Mouse (Mus musculus) myocyte (in vitro differentiated cells): ENCODE results near the gene Hvcn1. TPM values are rescaled to one million over a fixed set of nuclear protein-coding genes. Genes with fewer than 3 reads are reported as not detected.
"Not testable (repeated sequence)": the region's sequence is repeated elsewhere in the genome, so short reads cannot be mapped to it uniquely, and the experiment has no call there.

Source experiments
- H3K27me3 ChIP-seq: one replicate; pipeline ENCODE4 v1.6.1; 2011; ENCODE audit not compliant: control insufficient read depth, insufficient read depth, insufficient read length
- H3K36me3 ChIP-seq: one replicate; pipeline ENCODE4 v1.6.1; 2011; ENCODE audit not compliant: control insufficient read depth, insufficient read depth
- H3K4me2 ChIP-seq: one replicate; pipeline ENCODE4 v1.6.1; 2011; ENCODE audit warnings: low read depth, control low read depth
- H3K4me3 ChIP-seq: one replicate; pipeline ENCODE4 v1.5.1; 2011; ENCODE audit warnings: mild to moderate bottlenecking, control low read depth, moderate library complexity
- H3K79me2 ChIP-seq: one replicate; pipeline ENCODE4 v1.6.1; 2011; ENCODE audit not compliant: control insufficient read depth, insufficient read depth
- H3ac ChIP-seq: one replicate; pipeline ENCODE4 v1.6.1; 2011; ENCODE audit not compliant: control insufficient read depth, insufficient read length
- CEBPB ChIP-seq: IDR thresholded peaks from 2 replicates; pipeline ENCODE4 v1.6.1; 2011; ENCODE audit warnings: mild to moderate bottlenecking, moderate library complexity; ENCODE audit not compliant: poor library complexity, insufficient read depth, severe bottlenecking
- E2F4 ChIP-seq: IDR thresholded peaks from one replicate; pipeline ENCODE4 v1.6.1; 2011; ENCODE audit warnings: mild to moderate bottlenecking, control low read depth, moderate library complexity; ENCODE audit not compliant: insufficient read depth
- MAX ChIP-seq: IDR thresholded peaks from one replicate; pipeline ENCODE4 v1.6.1; 2011; ENCODE audit warnings: low read depth, mild to moderate bottlenecking, control low read depth
- MYOD1 ChIP-seq, 3 experiments: IDR thresholded peaks; one replicate each; pipeline ENCODE4 v1.6.1; 2011; ENCODE audit warnings: control low read depth in 2 of 3, low read depth in 2 of 3, mild to moderate bottlenecking in 2 of 3, moderate library complexity in 1 of 3; ENCODE audit not compliant: insufficient read length in 2 of 3, control insufficient read depth in 1 of 3
- MYOG ChIP-seq, 3 experiments: IDR thresholded peaks; one replicate each; pipeline ENCODE4 v1.6.1; 2011; ENCODE audit warnings: control low read depth in 2 of 3, low read depth in 2 of 3, mild to moderate bottlenecking in 2 of 3; ENCODE audit not compliant: insufficient read length in 2 of 3, control insufficient read depth in 1 of 3, insufficient read depth in 1 of 3
- POLR2A ChIP-seq: IDR thresholded peaks from one replicate; pipeline ENCODE4 v1.6.1; 2011; ENCODE audit warnings: low read depth, mild to moderate bottlenecking, control low read depth, moderate library complexity; ENCODE audit not compliant: insufficient read length
- POLR2AphosphoS2 ChIP-seq: IDR thresholded peaks from one replicate; pipeline ENCODE4 v1.6.1; 2011; ENCODE audit warnings: low read depth, control low read depth; ENCODE audit not compliant: insufficient read length
- REST ChIP-seq: IDR thresholded peaks from one replicate; pipeline ENCODE4 v1.6.1; 2011; ENCODE audit warnings: mild to moderate bottlenecking, control low read depth, moderate library complexity; ENCODE audit not compliant: insufficient read depth, insufficient read length
- SRF ChIP-seq: IDR thresholded peaks from one replicate; pipeline ENCODE4 v1.6.1; 2011; ENCODE audit warnings: low read depth; ENCODE audit not compliant: control insufficient read depth, insufficient read length
- TCF12 ChIP-seq: IDR thresholded peaks from one replicate; pipeline ENCODE4 v1.6.1; 2011; ENCODE audit warnings: mild to moderate bottlenecking, control low read depth; ENCODE audit not compliant: poor library complexity, insufficient read depth, severe bottlenecking
- TCF3 ChIP-seq: IDR thresholded peaks from one replicate; pipeline ENCODE4 v1.6.1; 2011; ENCODE audit warnings: low read depth, control low read depth; ENCODE audit not compliant: insufficient read length
- USF1 ChIP-seq: IDR thresholded peaks from one replicate; pipeline ENCODE4 v1.6.1; 2011; ENCODE audit warnings: low read depth, mild to moderate bottlenecking, control low read depth, moderate library complexity
- polyA plus RNA-seq: library from polyadenylated mRNA; unstranded; fragments of >200 nt; fragmentation: generic; extraction: Trizol; gene quantifications from one replicate; pipeline ENCODE4 v1.2.1, GENCODE M21; 2012; ENCODE audit warnings: missing spikeins

Gene Hvcn1
- polyA plus RNA-seq, 1 experiment, result 0.08 TPM

DNA sequence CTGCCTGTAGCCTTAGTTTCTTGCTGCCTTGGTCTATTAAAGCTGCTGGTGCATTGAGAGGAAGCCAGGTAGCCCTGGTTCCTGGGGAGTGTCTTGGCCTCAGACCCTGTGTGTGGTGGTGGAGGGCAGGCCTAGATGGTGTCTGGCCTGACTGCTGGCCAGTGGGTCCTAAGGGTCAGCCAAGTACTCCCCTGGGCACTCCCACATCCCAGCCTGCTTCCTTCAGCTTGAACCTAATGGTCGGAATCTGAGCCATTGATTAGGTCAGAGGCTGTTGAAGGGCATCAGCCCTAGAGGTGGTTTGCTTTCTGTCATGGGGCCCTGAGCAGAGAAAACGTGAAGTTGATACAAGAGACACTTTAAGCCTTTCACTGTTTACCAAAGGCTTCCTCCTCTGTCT lies 31.2 kb upstream of the Hvcn1 start:
- no peak for TF ChIP-seq MYOG (IDR thresholded peaks at IDR 0.05; ENCODE audit: control insufficient read depth in 1 of 3, insufficient read depth in 1 of 3, insufficient read length in 2 of 3, low read depth in 2 of 3)
- TF ChIP-seq CEBPB, result no peak
- TF ChIP-seq TCF12, result no peak
- TF ChIP-seq E2F4, result no peak
- no peak for TF ChIP-seq USF1
- TF ChIP-seq POLR2AphosphoS2, result no peak
- TF ChIP-seq REST, result no peak
- TF ChIP-seq MYOD1 (IDR thresholded peaks at IDR 0.05; ENCODE audit: control insufficient read depth in 1 of 3, insufficient read length in 2 of 3, low read depth in 2 of 3), result no peak
- TF ChIP-seq TCF3, result no peak
- TF ChIP-seq SRF, result no peak
- no peak for TF ChIP-seq MAX
- TF ChIP-seq POLR2A, result no peak
- H3K27me3 ChIP-seq, result no peaks in the 10 kb centered on the region
- H3K79me2 ChIP-seq, result peaks cover 5% of the 10 kb centered on the region
- no peak overlapping the region for H3ac ChIP-seq
- peaks cover 27% of the 10 kb centered on the region for H3K36me3 ChIP-seq
- H3K4me2 ChIP-seq, result no peak overlapping the region
- H3K4me3 ChIP-seq, result no peak overlapping the region

DNA sequence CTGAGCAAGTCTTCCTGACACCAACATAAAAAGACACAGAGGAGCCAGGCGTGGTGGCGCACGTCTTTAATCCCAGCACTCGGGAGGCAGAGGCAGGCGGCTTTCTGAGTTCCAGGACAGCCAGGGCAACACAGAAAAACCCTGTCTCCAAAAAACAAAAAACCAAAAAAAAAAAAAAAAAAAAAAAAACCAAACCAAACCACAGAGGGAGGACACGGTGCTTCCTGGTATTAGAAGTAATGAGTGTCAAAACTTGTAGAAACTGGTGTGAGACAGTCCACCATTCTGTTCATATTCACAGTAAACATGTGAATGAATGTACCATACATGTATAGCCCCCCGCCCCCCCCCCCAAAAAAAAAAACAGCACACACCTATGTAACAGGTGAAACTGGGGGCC lies 30.6 kb upstream of the Hvcn1 start:
- TF ChIP-seq POLR2A (no peak), USF1 (no peak), CEBPB (no peak)
- H3ac ChIP-seq, result no peak overlapping the region
- H3K36me3 ChIP-seq, result peaks cover 23% of the 10 kb centered on the region
- H3K4me2 ChIP-seq, result no peak overlapping the region
- H3K27me3 ChIP-seq, result no peaks in the 10 kb centered on the region
- H3K4me3 ChIP-seq, result no peak overlapping the region
- peaks cover 1% of the 10 kb centered on the region for H3K79me2 ChIP-seq

DNA sequence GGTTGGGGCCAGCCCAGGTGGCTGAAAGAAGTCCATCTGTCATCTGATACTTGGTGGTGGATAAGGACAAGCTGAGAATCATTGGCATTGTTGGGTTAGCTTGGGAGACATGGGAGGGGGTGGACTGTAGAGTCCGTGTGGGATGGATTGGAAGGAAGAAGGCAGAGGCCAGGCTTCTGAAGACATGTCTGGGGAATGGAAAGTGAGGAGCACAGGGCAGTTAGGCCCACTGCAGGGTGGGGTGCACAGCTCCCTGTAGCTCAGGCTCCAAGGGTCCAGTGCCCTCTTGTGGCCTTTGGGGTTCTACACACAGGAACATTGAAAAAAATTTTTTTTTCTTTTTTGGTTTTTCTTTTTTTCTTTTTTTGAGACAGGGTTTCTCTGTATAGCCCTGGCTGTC lies 30.2 kb upstream of the Hvcn1 start:
- Histone ChIP-seq H3K79me2 (no peaks in the 10 kb centered on the region), H3K4me2 (no peak overlapping the region), H3K27me3 (no peaks in the 10 kb centered on the region), H3K36me3 (peaks cover 20% of the 10 kb centered on the region), H3K4me3 (no peak overlapping the region), H3ac (no peak overlapping the region)
- peak; percentile 74 for TF ChIP-seq POLR2AphosphoS2
- TF ChIP-seq USF1, result no peak

DNA sequence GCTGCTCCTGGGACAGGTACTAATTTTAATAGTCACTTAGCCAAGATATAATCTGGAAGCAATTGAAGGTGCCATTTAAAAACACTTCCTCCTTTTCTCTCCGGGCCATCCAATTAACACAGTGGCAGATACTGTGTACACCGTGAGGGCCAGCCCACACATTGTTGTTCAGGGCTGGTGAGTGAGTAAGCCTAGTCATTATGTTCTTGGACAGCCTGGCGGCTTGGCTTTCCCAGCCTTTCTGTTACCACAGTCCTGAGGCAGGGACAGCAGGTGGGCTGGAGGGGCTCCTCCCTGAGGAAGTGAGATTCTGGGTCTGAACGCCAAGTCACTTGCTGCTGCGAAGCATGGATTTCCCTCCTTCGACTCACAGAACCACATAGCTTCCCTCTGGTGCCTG lies 26.9 kb upstream of the Hvcn1 start:
- H3ac ChIP-seq, result no peak overlapping the region
- H3K27me3 ChIP-seq, result no peaks in the 10 kb centered on the region
- no peaks in the 10 kb centered on the region for H3K79me2 ChIP-seq
- H3K4me3 ChIP-seq, result no peak overlapping the region
- no peak overlapping the region for H3K4me2 ChIP-seq
- TF ChIP-seq MYOD1 (IDR thresholded peaks at IDR 0.05; ENCODE audit: control insufficient read depth in 1 of 3, insufficient read length in 2 of 3, low read depth in 2 of 3), result no peak
- peak; percentile 56 for TF ChIP-seq POLR2AphosphoS2
- TF ChIP-seq MAX, result no peak
- peaks cover 9% of the 10 kb centered on the region for H3K36me3 ChIP-seq

DNA sequence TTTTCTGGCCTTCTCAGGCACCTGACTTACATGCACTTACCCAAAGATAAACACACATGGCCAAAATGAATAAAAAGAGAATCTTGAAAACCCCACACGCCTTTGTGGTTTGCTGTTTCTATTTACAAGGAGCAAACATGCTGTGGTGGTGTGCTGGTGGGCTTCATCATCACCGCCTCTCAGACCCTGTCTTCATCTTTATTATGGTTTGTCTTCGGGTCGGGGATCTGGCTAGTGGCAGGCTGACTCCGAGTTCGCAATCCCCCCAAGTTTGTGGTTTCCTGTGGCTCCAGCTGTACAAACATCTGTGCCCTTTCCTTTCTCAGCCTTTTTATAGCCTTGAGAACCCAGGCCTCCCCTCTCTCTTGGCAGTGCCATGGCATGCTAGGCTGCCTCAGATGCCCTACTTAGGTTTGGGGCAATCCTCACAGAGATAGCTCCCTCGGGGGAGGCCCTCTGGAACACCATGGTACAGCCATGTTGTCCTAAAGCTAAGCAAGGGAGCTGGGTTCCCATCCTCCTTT lies 22.3 kb upstream of the Hvcn1 start:
- no peak overlapping the region for H3K4me3 ChIP-seq
- H3K36me3 ChIP-seq, result no peaks in the 10 kb centered on the region
- no peaks in the 10 kb centered on the region for H3K27me3 ChIP-seq
- H3ac ChIP-seq, result no peak overlapping the region
- H3K79me2 ChIP-seq, result no peaks in the 10 kb centered on the region
- TF ChIP-seq REST (no peak), MYOD1 (IDR thresholded peaks at IDR 0.05; ENCODE audit: control insufficient read depth in 1 of 3, insufficient read length in 2 of 3, low read depth in 2 of 3) (peak in 1 of 3 experiments; percentile 7)
- no peak overlapping the region for H3K4me2 ChIP-seq

DNA sequence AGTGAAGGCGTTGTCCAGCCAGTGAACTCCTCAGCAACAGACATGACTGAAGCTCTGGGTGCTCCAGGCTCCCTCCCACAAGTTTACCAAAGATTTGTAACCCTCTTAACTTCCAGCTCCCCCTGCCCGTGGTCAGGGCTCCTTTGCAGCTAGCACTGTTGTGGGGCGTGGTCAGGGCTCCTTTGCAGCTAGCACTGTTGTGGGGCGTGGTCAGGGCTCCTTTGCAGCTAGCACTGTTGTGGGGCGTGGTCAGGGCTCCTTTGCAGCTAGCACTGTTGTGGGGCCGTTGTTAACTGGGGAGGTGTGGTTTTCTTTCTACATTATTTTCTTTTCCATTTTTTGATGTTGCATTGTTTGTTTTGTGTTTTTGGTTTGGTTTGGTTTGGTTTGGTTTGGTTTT lies 21.7 kb upstream of the Hvcn1 start:
- not testable (repeated sequence) for H3K4me3 ChIP-seq, H3K36me3 ChIP-seq, H3ac ChIP-seq, H3K27me3 ChIP-seq, H3K4me2 ChIP-seq, H3K79me2 ChIP-seq
